In the genomic region with DNA sequence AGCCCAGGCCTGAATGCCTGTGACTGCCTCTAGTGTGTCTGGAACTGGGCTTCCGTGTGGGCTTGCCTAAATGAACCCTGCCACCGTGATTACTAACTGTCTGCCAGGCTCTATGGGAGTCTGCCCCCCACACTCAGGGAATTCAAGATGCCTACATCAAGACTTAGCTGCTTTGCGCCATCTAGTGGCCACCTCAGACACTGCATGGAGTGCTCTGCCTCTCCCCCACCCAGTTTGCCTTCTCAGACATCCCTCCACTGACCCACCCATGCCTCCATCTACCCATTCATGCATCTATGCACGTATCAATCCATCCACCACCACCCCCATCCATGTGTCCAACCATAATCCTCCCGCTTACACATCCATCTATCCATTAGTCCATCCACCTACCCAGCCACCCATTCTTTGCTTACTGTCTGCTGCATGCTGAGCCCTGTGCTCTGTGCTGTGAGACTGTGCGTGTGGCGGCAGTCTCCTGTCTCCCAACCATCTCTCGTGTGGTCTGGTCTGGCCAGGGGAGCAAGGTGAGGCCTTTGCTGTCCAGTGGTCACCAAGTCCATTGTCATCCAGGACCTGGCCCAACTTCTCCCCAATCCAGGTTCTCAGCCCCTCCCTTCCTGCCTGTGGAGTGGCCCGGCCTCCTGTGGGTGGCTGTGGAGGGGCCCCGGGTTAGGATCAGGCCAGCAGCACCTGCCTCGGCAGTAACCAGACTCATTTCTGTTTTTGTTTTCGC, we compare ENCODE assay signal across 8 mouse cellular contexts. TPM values are rescaled to one million over a fixed set of nuclear protein-coding genes. Genes with fewer than 3 reads are reported as not detected.
A peak's percentile ranks its signal among the peaks of the same experiment; 100 is the strongest.
DNase-seq lines count a peak whose midpoint lies in the region; ATAC-seq lines count a peak whose summit lies in the region.

No protein-coding gene starts in this region.

- peak; percentile 31 for ATAC-seq in CD4-positive, CD25-positive, alpha-beta regulatory T cell, adult 4 months
- ATAC-seq in embryonic facial prominence, embryonic 13.5 days (ENCODE audit: insufficient number of reproducible peaks, insufficient read depth, low FRiP score, low TSS enrichment, low read depth), result no peak
- ATAC-seq in heart, embryonic 12.5 days (ENCODE audit: insufficient number of reproducible peaks, low FRiP score), result no peak
- no peak for ATAC-seq in liver, embryonic 12.5 days
- ATAC-seq in neural tube, embryonic 12.5 days (ENCODE audit: low FRiP score, low read depth), result no peak; the same call in 1 of the 2 replicates

- H3K27me3 ChIP-seq in embryonic facial prominence, embryonic 13.5 days, result peaks cover 28% of the 10 kb centered on the region
- H3K27me3 ChIP-seq in heart, embryonic 12.5 days (replicated peaks), result peaks cover 98% of the 10 kb centered on the region
- peaks cover 88% of the 10 kb centered on the region for H3K27me3 ChIP-seq in liver, embryonic 12.5 days (replicated peaks)
- peaks cover 22% of the 10 kb centered on the region for H3K27me3 ChIP-seq in neural tube, embryonic 12.5 days (replicated peaks)

- no peaks in the 10 kb centered on the region for H3K9me3 ChIP-seq in embryonic facial prominence, embryonic 13.5 days
- no peaks in the 10 kb centered on the region for H3K9me3 ChIP-seq in heart, embryonic 12.5 days (replicated peaks)
- H3K9me3 ChIP-seq in liver, embryonic 12.5 days (replicated peaks), result no peaks in the 10 kb centered on the region
- no peaks in the 10 kb centered on the region for H3K9me3 ChIP-seq in neural tube, embryonic 12.5 days

- no peak overlapping the region for H3K27ac ChIP-seq in embryonic facial prominence, embryonic 13.5 days
- no peak overlapping the region for H3K27ac ChIP-seq in heart, embryonic 12.5 days (ENCODE audit: poor library complexity, severe bottlenecking)
- no peak overlapping the region for H3K27ac ChIP-seq in liver, embryonic 12.5 days
- H3K27ac ChIP-seq in neural tube, embryonic 12.5 days, result no peak overlapping the region

- 22% methylated on average over 12 of the region's 12 CpGs for WGBS in embryonic facial prominence, embryonic 13.5 days
- 22% methylated on average over 12 of the region's 12 CpGs for WGBS in heart, embryonic 12.5 days
- 16% methylated on average over 12 of the region's 12 CpGs for WGBS in liver, embryonic 12.5 days (ENCODE audit: insufficient replicate concordance)
- 26% methylated on average over 12 of the region's 12 CpGs for WGBS in neural tube, embryonic 12.5 days

- peak; percentile 76 for DNase-seq in adrenal gland, postnatal 25 days
- peak; percentile 72 for DNase-seq in kidney, postnatal 14 days
- peak; percentile 58 for DNase-seq in testis, postnatal 14 days (ENCODE audit: low spot score)

- no peak overlapping the region for H3K9ac ChIP-seq in embryonic facial prominence, embryonic 13.5 days
- no peak overlapping the region for H3K9ac ChIP-seq in heart, embryonic 12.5 days
- no peak overlapping the region for H3K9ac ChIP-seq in liver, embryonic 12.5 days
- H3K9ac ChIP-seq in neural tube, embryonic 12.5 days, result no peak overlapping the region; the same call in 1 of the 2 replicates

- H3K36me3 ChIP-seq in embryonic facial prominence, embryonic 13.5 days, result no peaks in the 10 kb centered on the region
- H3K36me3 ChIP-seq in heart, embryonic 12.5 days, result no peaks in the 10 kb centered on the region
- H3K36me3 ChIP-seq in liver, embryonic 12.5 days, result no peaks in the 10 kb centered on the region
- H3K36me3 ChIP-seq in neural tube, embryonic 12.5 days, result no peaks in the 10 kb centered on the region

- H3K4me2 ChIP-seq in embryonic facial prominence, embryonic 13.5 days, result peak overlapping the region; percentile 50
- peak overlapping the region; percentile 59 for H3K4me2 ChIP-seq in heart, embryonic 12.5 days
- H3K4me2 ChIP-seq in liver, embryonic 12.5 days, result peak overlapping the region; percentile 56
- peak overlapping the region; percentile 44; the same call in 1 of the 2 replicates for H3K4me2 ChIP-seq in neural tube, embryonic 12.5 days (replicated peaks)

- H3K4me3 ChIP-seq in embryonic facial prominence, embryonic 13.5 days, result peak overlapping the region; percentile 17; the same call in 1 of the 2 replicates
- peak overlapping the region; percentile 24; the same call in 1 of the 2 replicates for H3K4me3 ChIP-seq in heart, embryonic 12.5 days
- no peak overlapping the region for H3K4me3 ChIP-seq in liver, embryonic 12.5 days
- no peak overlapping the region for H3K4me3 ChIP-seq in neural tube, embryonic 12.5 days

- H3K4me1 ChIP-seq in embryonic facial prominence, embryonic 13.5 days, result peaks cover 42% of the 10 kb centered on the region
- peaks cover 30% of the 10 kb centered on the region for H3K4me1 ChIP-seq in heart, embryonic 12.5 days (replicated peaks)
- peaks cover 49% of the 10 kb centered on the region for H3K4me1 ChIP-seq in liver, embryonic 12.5 days
- H3K4me1 ChIP-seq in neural tube, embryonic 12.5 days, result peaks cover 34% of the 10 kb centered on the region

RNA-seq across cellular contexts. Expression of a gene that starts 58.3 kb away (rescaled TPM):
- 1 to 10 TPM in 1 of 2 experiments, not detected in 1; 1.4 TPM for polyA plus RNA-seq in CD4-positive, CD25-positive, alpha-beta regulatory T cell, adult 4 months (2017; shearing (Covaris generic))
- total RNA-seq in adrenal gland, postnatal 25 days (2021), result 97.3 and 130 TPM in 2 replicates
- polyA plus RNA-seq in embryonic facial prominence, embryonic 13.5 days (2015; fragmentation: Nextera tagmentation; extraction: Ambion mirVana), result 15.7 and 17.0 TPM in 2 replicates
- polyA plus RNA-seq in heart, embryonic 12.5 days (2016; fragmentation: Nextera tagmentation; extraction: Ambion mirVana), result 4.3 and 4.9 TPM in 2 replicates
- polyA plus RNA-seq in liver, embryonic 12.5 days (2016; fragmentation: Nextera tagmentation; extraction: Ambion mirVana), result 2.2 and 2.3 TPM in 2 replicates
- polyA plus RNA-seq in neural tube, embryonic 12.5 days (2016; fragmentation: Nextera tagmentation; extraction: Ambion mirVana), result 18.3 and 24.7 TPM in 2 replicates

Comparison
In these comparisons a context has a peak if more than half of its experiments do, and no peak if none do; other contexts are left out.
1. H3K4me3 ChIP-seq: peak in embryonic facial prominence, embryonic 13.5 days (single experiment) and heart, embryonic 12.5 days (single experiment); none in liver, embryonic 12.5 days (single experiment) and neural tube, embryonic 12.5 days (single experiment).
2. Peak in every context shown above with its lines, with median percentiles within 50 percentile points of each other: DNase-seq and H3K4me2 ChIP-seq.